Mouse (Mus musculus) midbrain, embryonic 13.5 days (tissue): ENCODE results near the gene Wnk1. TPM values are rescaled to one million over a fixed set of nuclear protein-coding genes. Genes with fewer than 3 reads are reported as not detected.

ENCODE experiments used
- ATAC-seq: fragments of 200-750 bp; cut with Nextera tagmentation; 2 replicates; pipeline ENCODE4 v1.8.0; 2017; ENCODE audit warnings: mild to moderate bottlenecking, moderate TSS enrichment, moderate library complexity
- H3K27ac ChIP-seq: fragments of 300-500 bp; sonication (generic); 2 replicates; pipeline ENCODE4 v1.5.1; 2015; ENCODE audit warnings: inconsistent platforms, mild to moderate bottlenecking, moderate library complexity
- H3K27me3 ChIP-seq: fragments of 300-500 bp; sonication (generic); 2 replicates; pipeline ENCODE4 v1.6.1; 2015; ENCODE audit warnings: mild to moderate bottlenecking, inconsistent platforms
- H3K36me3 ChIP-seq: fragments of 300-500 bp; sonication (generic); 2 replicates; pipeline ENCODE4 v1.6.1; 2015; ENCODE audit warnings: mild to moderate bottlenecking, inconsistent platforms
- H3K4me1 ChIP-seq: fragments of 300-500 bp; sonication (generic); replicated peaks from 2 replicates; pipeline ENCODE4 v1.6.1; 2015; ENCODE audit warnings: inconsistent platforms
- H3K4me2 ChIP-seq: fragments of 300-500 bp; sonication (generic); replicated peaks from 2 replicates; pipeline ENCODE4 v1.6.1; 2015; ENCODE audit warnings: moderate library complexity, mild to moderate bottlenecking, inconsistent platforms
- H3K4me3 ChIP-seq: fragments of 300-500 bp; sonication (generic); replicated peaks from 2 replicates; pipeline ENCODE4 v1.5.1; 2015; ENCODE audit warnings: mild to moderate bottlenecking, inconsistent platforms
- H3K9ac ChIP-seq: fragments of 300-500 bp; sonication (generic); replicated peaks from 2 replicates; pipeline ENCODE4 v1.6.1; 2015; ENCODE audit warnings: mild to moderate bottlenecking, inconsistent platforms
- H3K9me3 ChIP-seq: fragments of 300-500 bp; sonication (generic); 2 replicates; pipeline ENCODE4 v1.6.1; 2016; ENCODE audit warnings: mild to moderate bottlenecking, inconsistent platforms
- WGBS: fragments of 180-500 bp; shearing (Covaris S2); methylation state at CpG from one replicate; pipeline ENCODE4 v1.1.7; 2015; 5-methylcytosine and 5-hydroxymethylcytosine counted together
- polyA plus RNA-seq: library from polyadenylated mRNA; unstranded; fragments of >200 nt; fragmentation: Nextera tagmentation; extraction: Ambion mirVana; gene quantifications from 2 replicates; pipeline ENCODE4 v1.2.1, GENCODE M21; 2015

Wnk1 gene
- polyA plus RNA-seq, 1 experiment from 2014 or later, result 57.9 TPM

- H3K4me2 ChIP-seq, result no peak overlapping the region
- ATAC-seq, result no peak
- no peaks in the 10 kb centered on the region for H3K27me3 ChIP-seq
- no peak overlapping the region for H3K4me3 ChIP-seq
- 93% methylated on average over 1 of the region's 1 CpGs for WGBS
- H3K9ac ChIP-seq, result no peak overlapping the region
- H3K36me3 ChIP-seq, result 0 out of 2 replicates have a peak, but pooled peaks cover 12% of the 10 kb centered on the region
- H3K27ac ChIP-seq, result no peak overlapping the region
- H3K9me3 ChIP-seq, result no peaks in the 10 kb centered on the region
- H3K4me1 ChIP-seq, result no peaks in the 10 kb centered on the region
Measured at GRCm38 (mm10) chr6:119996480-119996879, 42.0 kb downstream of the Wnk1 start.

- H3K4me3 ChIP-seq, result no peak overlapping the region
- H3K27ac ChIP-seq, result no peak overlapping the region
- no peak overlapping the region for H3K4me2 ChIP-seq
- H3K27me3 ChIP-seq, result no peaks in the 10 kb centered on the region
- peaks cover 89% of the 10 kb centered on the region for H3K36me3 ChIP-seq
- no peak overlapping the region for H3K9ac ChIP-seq
- WGBS, result 52% methylated on average over 4 of the region's 4 CpGs
- ATAC-seq, result no peak
- H3K9me3 ChIP-seq, result no peaks in the 10 kb centered on the region
- H3K4me1 ChIP-seq, result no peaks in the 10 kb centered on the region
Measured at GRCm38 (mm10) chr6:119924235-119925005, 114.1 kb downstream of the Wnk1 start.

GRCm38 (mm10) chr6:119922544-119922943, 115.9 kb downstream of the Wnk1 start:
- H3K36me3 ChIP-seq, result peaks cover 88% of the 10 kb centered on the region
- no peak for ATAC-seq
- no peak overlapping the region for H3K27ac ChIP-seq
- no peaks in the 10 kb centered on the region for H3K27me3 ChIP-seq
- no peaks in the 10 kb centered on the region for H3K4me1 ChIP-seq
- no peak overlapping the region for H3K9ac ChIP-seq
- H3K4me3 ChIP-seq, result no peak overlapping the region
- WGBS, result 93% methylated on average over 4 of the region's 4 CpGs
- no peaks in the 10 kb centered on the region for H3K9me3 ChIP-seq
- no peak overlapping the region for H3K4me2 ChIP-seq

GRCm38 (mm10) chr6:119922136-119922535, 116.3 kb downstream of the Wnk1 start:
- no peaks in the 10 kb centered on the region for H3K27me3 ChIP-seq
- H3K4me2 ChIP-seq, result no peak overlapping the region
- no peak overlapping the region for H3K4me3 ChIP-seq
- no peak overlapping the region for H3K9ac ChIP-seq
- H3K9me3 ChIP-seq, result no peaks in the 10 kb centered on the region
- no peaks in the 10 kb centered on the region for H3K4me1 ChIP-seq
- WGBS, result 91% methylated on average over 3 of the region's 3 CpGs
- ATAC-seq, result no peak
- H3K27ac ChIP-seq, result no peak overlapping the region
- peaks cover 88% of the 10 kb centered on the region for H3K36me3 ChIP-seq

- Histone ChIP-seq H3K9me3 (no peaks in the 10 kb centered on the region), H3K4me2 (no peak overlapping the region), H3K36me3 (peaks cover 86% of the 10 kb centered on the region), H3K9ac (no peak overlapping the region), H3K27me3 (no peaks in the 10 kb centered on the region), H3K27ac (no peak overlapping the region), H3K4me3 (no peak overlapping the region), H3K4me1 (no peaks in the 10 kb centered on the region)
- 91% methylated on average over 16 of the region's 16 CpGs for WGBS
- ATAC-seq, result no peak
Measured at GRCm38 (mm10) chr6:119918561-119919181, 119.8 kb downstream of the Wnk1 start.

GRCm38 (mm10) chr6:119915710-119916109, 122.8 kb downstream of the Wnk1 start:
- Histone ChIP-seq H3K4me3 (no peak overlapping the region), H3K27me3 (no peaks in the 10 kb centered on the region), H3K4me2 (no peak overlapping the region), H3K27ac (no peak overlapping the region), H3K9me3 (no peaks in the 10 kb centered on the region), H3K9ac (no peak overlapping the region), H3K4me1 (no peaks in the 10 kb centered on the region), H3K36me3 (peaks cover 83% of the 10 kb centered on the region)
- ATAC-seq, result no peak
- 94% methylated on average over 5 of the region's 5 CpGs for WGBS

GRCm38 (mm10) chr6:119912046-119912445, 126.4 kb downstream of the Wnk1 start:
- WGBS, result 87% methylated on average over 5 of the region's 5 CpGs
- H3K27ac ChIP-seq, result no peak overlapping the region
- H3K36me3 ChIP-seq, result peaks cover 54% of the 10 kb centered on the region
- H3K9ac ChIP-seq, result no peak overlapping the region
- H3K4me2 ChIP-seq, result no peak overlapping the region
- no peaks in the 10 kb centered on the region for H3K9me3 ChIP-seq
- H3K4me3 ChIP-seq, result no peak overlapping the region
- ATAC-seq, result no peak
- H3K27me3 ChIP-seq, result no peaks in the 10 kb centered on the region
- 0 out of 2 replicates have a peak, but pooled peaks cover 2% of the 10 kb centered on the region for H3K4me1 ChIP-seq

GRCm38 (mm10) chr6:119905461-119905860, 133.0 kb downstream of the Wnk1 start:
- 80% methylated on average over 5 of the region's 5 CpGs for WGBS
- no peak for ATAC-seq
- H3K4me3 ChIP-seq, result no peak overlapping the region
- no peaks in the 10 kb centered on the region for H3K27me3 ChIP-seq
- no peak overlapping the region for H3K9ac ChIP-seq
- no peak overlapping the region for H3K4me2 ChIP-seq
- H3K9me3 ChIP-seq, result no peaks in the 10 kb centered on the region
- peaks cover 13% of the 10 kb centered on the region for H3K4me1 ChIP-seq
- H3K27ac ChIP-seq, result no peak overlapping the region
- H3K36me3 ChIP-seq, result peaks cover 6% of the 10 kb centered on the region; the same call in 1 of the 2 replicates

GRCm38 (mm10) chr6:119903081-119903789, 135.2 kb downstream of the Wnk1 start:
- no peaks in the 10 kb centered on the region for H3K9me3 ChIP-seq
- peak overlapping the region; percentile 93 for H3K4me3 ChIP-seq
- no peaks in the 10 kb centered on the region for H3K27me3 ChIP-seq
- peak overlapping the region; percentile 89 for H3K27ac ChIP-seq
- peaks cover 6% of the 10 kb centered on the region; the same call in 1 of the 2 replicates for H3K36me3 ChIP-seq
- WGBS, result 28% methylated on average over 15 of the region's 15 CpGs
- peak overlapping the region; percentile 95 for H3K9ac ChIP-seq
- peaks cover 13% of the 10 kb centered on the region for H3K4me1 ChIP-seq
- no peak for ATAC-seq
- H3K4me2 ChIP-seq, result peak overlapping the region; percentile 80

GRCm38 (mm10) chr6:119902204-119903080, 136.0 kb downstream of the Wnk1 start, which contains the start of gene Rad52:
Gene Rad52 (plus strand): TSS chr6:119902698.
- H3K9me3 ChIP-seq, result no peaks in the 10 kb centered on the region
- H3K27me3 ChIP-seq, result no peaks in the 10 kb centered on the region
- peaks cover 2% of the 10 kb centered on the region; the same call in 1 of the 2 replicates for H3K36me3 ChIP-seq
- peak within 1 kb of the TSS; percentile 89 for H3K27ac ChIP-seq
- peak within 1 kb of the TSS; percentile 95 for H3K9ac ChIP-seq
- H3K4me1 ChIP-seq, result peaks cover 12% of the 10 kb centered on the region
- peak; percentile 94 for ATAC-seq
- H3K4me3 ChIP-seq, result peak within 1 kb of the TSS; percentile 93
- peak within 1 kb of the TSS; percentile 80 for H3K4me2 ChIP-seq
- WGBS, result 1% methylated on average over 67 of the region's 67 CpGs

- 89% methylated on average over 7 of the region's 7 CpGs for WGBS
- H3K9me3 ChIP-seq, result no peaks in the 10 kb centered on the region
- H3K4me2 ChIP-seq, result no peak overlapping the region
- no peaks in the 10 kb centered on the region for H3K36me3 ChIP-seq
- 0 out of 2 replicates have a peak, but pooled peaks cover 3% of the 10 kb centered on the region for H3K27me3 ChIP-seq
- H3K9ac ChIP-seq, result no peak overlapping the region
- no peak for ATAC-seq
- H3K4me3 ChIP-seq, result no peak overlapping the region
- no peak overlapping the region for H3K27ac ChIP-seq
- no peaks in the 10 kb centered on the region for H3K4me1 ChIP-seq
Measured at GRCm38 (mm10) chr6:119892711-119893110, 145.8 kb downstream of the Wnk1 start.
